Mouse (Mus musculus) myocyte (in vitro differentiated cells): ENCODE results near the gene Tspan9. TPM values are rescaled to one million over a fixed set of nuclear protein-coding genes. Genes with fewer than 3 reads are reported as not detected.
A peak's percentile ranks its signal among the peaks of the same experiment; 100 is the strongest.

ENCODE experiments used
- H3K27me3 ChIP-seq: one replicate; pipeline ENCODE4 v1.6.1; 2011; ENCODE audit not compliant: control insufficient read depth, insufficient read depth, insufficient read length
- H3K36me3 ChIP-seq: one replicate; pipeline ENCODE4 v1.6.1; 2011; ENCODE audit not compliant: control insufficient read depth, insufficient read depth
- H3K4me2 ChIP-seq: one replicate; pipeline ENCODE4 v1.6.1; 2011; ENCODE audit warnings: low read depth, control low read depth
- H3K4me3 ChIP-seq: one replicate; pipeline ENCODE4 v1.5.1; 2011; ENCODE audit warnings: mild to moderate bottlenecking, control low read depth, moderate library complexity
- H3K79me2 ChIP-seq: one replicate; pipeline ENCODE4 v1.6.1; 2011; ENCODE audit not compliant: control insufficient read depth, insufficient read depth
- H3ac ChIP-seq: one replicate; pipeline ENCODE4 v1.6.1; 2011; ENCODE audit not compliant: control insufficient read depth, insufficient read length
- CEBPB ChIP-seq: IDR thresholded peaks from 2 replicates; pipeline ENCODE4 v1.6.1; 2011; ENCODE audit warnings: mild to moderate bottlenecking, moderate library complexity; ENCODE audit not compliant: poor library complexity, insufficient read depth, severe bottlenecking
- E2F4 ChIP-seq: IDR thresholded peaks from one replicate; pipeline ENCODE4 v1.6.1; 2011; ENCODE audit warnings: mild to moderate bottlenecking, control low read depth, moderate library complexity; ENCODE audit not compliant: insufficient read depth
- MAX ChIP-seq: IDR thresholded peaks from one replicate; pipeline ENCODE4 v1.6.1; 2011; ENCODE audit warnings: low read depth, mild to moderate bottlenecking, control low read depth
- MYOD1 ChIP-seq, 3 experiments: IDR thresholded peaks; one replicate each; pipeline ENCODE4 v1.6.1; 2011; ENCODE audit warnings: control low read depth in 2 of 3, low read depth in 2 of 3, mild to moderate bottlenecking in 2 of 3, moderate library complexity in 1 of 3; ENCODE audit not compliant: insufficient read length in 2 of 3, control insufficient read depth in 1 of 3
- MYOG ChIP-seq, 3 experiments: IDR thresholded peaks; one replicate each; pipeline ENCODE4 v1.6.1; 2011; ENCODE audit warnings: control low read depth in 2 of 3, low read depth in 2 of 3, mild to moderate bottlenecking in 2 of 3; ENCODE audit not compliant: insufficient read length in 2 of 3, control insufficient read depth in 1 of 3, insufficient read depth in 1 of 3
- POLR2A ChIP-seq: IDR thresholded peaks from one replicate; pipeline ENCODE4 v1.6.1; 2011; ENCODE audit warnings: low read depth, mild to moderate bottlenecking, control low read depth, moderate library complexity; ENCODE audit not compliant: insufficient read length
- POLR2AphosphoS2 ChIP-seq: IDR thresholded peaks from one replicate; pipeline ENCODE4 v1.6.1; 2011; ENCODE audit warnings: low read depth, control low read depth; ENCODE audit not compliant: insufficient read length
- REST ChIP-seq: IDR thresholded peaks from one replicate; pipeline ENCODE4 v1.6.1; 2011; ENCODE audit warnings: mild to moderate bottlenecking, control low read depth, moderate library complexity; ENCODE audit not compliant: insufficient read depth, insufficient read length
- SRF ChIP-seq: IDR thresholded peaks from one replicate; pipeline ENCODE4 v1.6.1; 2011; ENCODE audit warnings: low read depth; ENCODE audit not compliant: control insufficient read depth, insufficient read length
- TCF12 ChIP-seq: IDR thresholded peaks from one replicate; pipeline ENCODE4 v1.6.1; 2011; ENCODE audit warnings: mild to moderate bottlenecking, control low read depth; ENCODE audit not compliant: poor library complexity, insufficient read depth, severe bottlenecking
- TCF3 ChIP-seq: IDR thresholded peaks from one replicate; pipeline ENCODE4 v1.6.1; 2011; ENCODE audit warnings: low read depth, control low read depth; ENCODE audit not compliant: insufficient read length
- USF1 ChIP-seq: IDR thresholded peaks from one replicate; pipeline ENCODE4 v1.6.1; 2011; ENCODE audit warnings: low read depth, mild to moderate bottlenecking, control low read depth, moderate library complexity
- polyA plus RNA-seq: library from polyadenylated mRNA; unstranded; fragments of >200 nt; fragmentation: generic; extraction: Trizol; gene quantifications from one replicate; pipeline ENCODE4 v1.2.1, GENCODE M21; 2012; ENCODE audit warnings: missing spikeins

The Tspan9 gene
- polyA plus RNA-seq, 1 experiment, result 227 TPM

- Histone ChIP-seq H3K4me2 (no peak overlapping the region), H3K79me2 (no peaks in the 10 kb centered on the region), H3ac (no peak overlapping the region), H3K4me3 (no peak overlapping the region), H3K36me3 (no peaks in the 10 kb centered on the region), H3K27me3 (no peaks in the 10 kb centered on the region)
- peak; percentile 7 for TF ChIP-seq USF1
- no peak for TF ChIP-seq TCF12
- no peak for TF ChIP-seq SRF
- no peak for TF ChIP-seq E2F4
Observed at GRCm38 (mm10) chr6:128090985-128091832, 52.2 kb downstream of the Tspan9 start.

- H3K4me2 ChIP-seq, result no peak overlapping the region
- H3K27me3 ChIP-seq, result no peaks in the 10 kb centered on the region
- H3K36me3 ChIP-seq, result no peaks in the 10 kb centered on the region
- TF ChIP-seq MYOD1 (IDR thresholded peaks at IDR 0.05; ENCODE audit: control insufficient read depth in 1 of 3, insufficient read length in 2 of 3, low read depth in 2 of 3), result peak in 1 of 3 experiments; percentile 23
- TF ChIP-seq MYOG (IDR thresholded peaks at IDR 0.05; ENCODE audit: control insufficient read depth in 1 of 3, insufficient read depth in 1 of 3, insufficient read length in 2 of 3, low read depth in 2 of 3), result peak in 1 of 3 experiments; percentile 54
- no peak for TF ChIP-seq MAX
- TF ChIP-seq TCF12, result no peak
- no peak for TF ChIP-seq E2F4
- TF ChIP-seq POLR2AphosphoS2, result no peak
- no peak for TF ChIP-seq SRF
- no peak for TF ChIP-seq REST
- no peak for TF ChIP-seq USF1
- no peak for TF ChIP-seq TCF3
- TF ChIP-seq CEBPB, result peak; percentile 59; the same call in 1 of the 2 replicates
- no peak for TF ChIP-seq POLR2A
- no peak overlapping the region for H3K4me3 ChIP-seq
- no peaks in the 10 kb centered on the region for H3K79me2 ChIP-seq
- no peak overlapping the region for H3ac ChIP-seq
Observed at GRCm38 (mm10) chr6:128089770-128090702, 53.4 kb downstream of the Tspan9 start.

- H3K4me3 ChIP-seq, result no peak overlapping the region
- H3K79me2 ChIP-seq, result no peaks in the 10 kb centered on the region
- H3K36me3 ChIP-seq, result no peaks in the 10 kb centered on the region
- H3K27me3 ChIP-seq, result no peaks in the 10 kb centered on the region
- H3ac ChIP-seq, result no peak overlapping the region
- no peak for TF ChIP-seq MAX
- no peak for TF ChIP-seq USF1
- TF ChIP-seq REST, result no peak
- TF ChIP-seq POLR2A, result no peak
- no peak for TF ChIP-seq CEBPB
- TF ChIP-seq E2F4, result no peak
- no peak for TF ChIP-seq POLR2AphosphoS2
- TF ChIP-seq TCF3, result no peak
- TF ChIP-seq MYOD1 (IDR thresholded peaks at IDR 0.05; ENCODE audit: control insufficient read depth in 1 of 3, insufficient read length in 2 of 3, low read depth in 2 of 3), result no peak
- TF ChIP-seq TCF12, result no peak
- TF ChIP-seq MYOG (IDR thresholded peaks at IDR 0.05; ENCODE audit: control insufficient read depth in 1 of 3, insufficient read depth in 1 of 3, insufficient read length in 2 of 3, low read depth in 2 of 3), result no peak
- no peak for TF ChIP-seq SRF
- peak overlapping the region; percentile 27 for H3K4me2 ChIP-seq
Observed at GRCm38 (mm10) chr6:128088746-128089523, 54.5 kb downstream of the Tspan9 start.

GRCm38 (mm10) chr6:128085488-128086066 is 57.8 kb downstream of the Tspan9 start:
- H3K79me2 ChIP-seq, result no peaks in the 10 kb centered on the region

More at GRCm38 (mm10) chr6:128085488-128086066, 57.8 kb downstream of the Tspan9 start:
- TF ChIP-seq SRF (no peak), TCF3 (no peak), USF1 (no peak), MYOD1 (IDR thresholded peaks at IDR 0.05; ENCODE audit: control insufficient read depth in 1 of 3, insufficient read length in 2 of 3, low read depth in 2 of 3) (peak in 2 of 3 experiments; percentile 33 to 69), REST (no peak)
- no peak overlapping the region for H3K4me3 ChIP-seq
- H3K4me2 ChIP-seq, result no peak overlapping the region
- no peak overlapping the region for H3ac ChIP-seq
- peaks cover 3% of the 10 kb centered on the region for H3K36me3 ChIP-seq
- H3K27me3 ChIP-seq, result no peaks in the 10 kb centered on the region
